Mouse (Mus musculus): Measurements from ENCODE around the gene P2rx6. TPM values are rescaled to one million over a fixed set of nuclear protein-coding genes. Genes with fewer than 3 reads are reported as not detected.
"Not testable (repeated sequence)": the region's sequence is repeated elsewhere in the genome, so short reads cannot be mapped to it uniquely, and the experiment has no call there.

The P2rx6 gene
- total RNA-seq, 2 experiments from 2014 or later: 0.13 to 0.19 TPM

DNA sequence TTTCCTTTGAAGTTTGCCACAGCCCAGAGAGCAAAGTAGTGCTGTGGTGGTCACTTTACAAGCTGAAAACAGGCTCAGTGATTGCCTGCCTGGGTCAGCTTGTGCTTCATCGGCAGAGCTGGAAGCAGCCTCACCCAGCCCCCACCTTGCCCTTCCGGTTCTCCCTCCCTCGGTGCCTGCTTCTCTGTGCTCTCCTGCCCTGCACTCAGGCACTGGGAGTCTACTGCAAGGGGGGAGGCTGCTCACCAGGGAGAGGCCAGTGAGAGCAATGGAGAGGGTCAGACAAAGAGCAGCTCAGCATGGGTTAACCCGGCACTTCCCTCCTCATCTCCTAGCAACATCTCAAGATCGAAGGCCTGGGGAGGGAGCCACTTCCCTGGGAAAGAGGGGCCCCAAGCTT, 2.9 kb upstream of the P2rx6 start:
- intact Hi-C loops (cut with DNase I): loop anchor here (2.0 to 5.0 kb wide), 2 partner anchors 52 to 253 kb away; no protein-coding TSS in a partner anchor
- no peak for DNase-seq (ENCODE audit: low spot score in 2 of 2)

- intact Hi-C loops (cut with DNase I): loop anchor here (2.0 to 5.0 kb wide), 2 partner anchors 51 to 253 kb away; no protein-coding TSS in a partner anchor
- no peak for DNase-seq (ENCODE audit: low spot score in 2 of 2)
These were observed 2.2 kb upstream of the P2rx6 start for GRCm38 (mm10) chr16:17559396-17560027.

DNA sequence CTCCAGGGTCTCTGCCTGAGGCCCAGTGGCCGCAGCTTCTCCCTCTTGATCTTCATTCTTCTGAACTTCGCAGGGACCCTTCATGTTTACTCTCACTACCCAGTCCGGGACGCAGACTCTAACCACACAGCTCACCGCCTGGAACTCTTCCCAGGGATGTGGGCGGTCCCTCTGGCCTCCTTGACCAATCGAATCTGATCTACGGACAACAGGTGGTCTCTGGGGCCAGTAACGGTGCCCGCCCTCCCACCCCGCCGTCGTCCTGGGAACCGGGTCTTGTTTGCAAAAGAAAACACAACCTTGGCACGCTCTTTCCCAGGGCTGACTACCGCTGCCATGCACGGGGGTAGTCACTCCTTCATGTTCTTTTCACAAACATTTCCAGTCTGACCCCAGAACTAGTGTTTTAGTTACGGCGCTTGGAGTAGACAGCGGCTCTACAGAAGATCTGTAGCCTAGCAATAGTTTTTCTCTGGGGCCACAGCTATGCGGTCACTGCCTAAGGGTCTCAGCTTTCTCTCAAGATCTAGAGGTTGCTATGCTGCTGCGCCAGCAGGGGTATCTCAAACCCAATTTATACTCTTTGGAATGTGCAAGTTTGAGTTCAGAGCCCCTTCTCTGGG, 446 bp upstream of the P2rx6 start, which contains the start of gene Lrrc74b:
Lrrc74b (minus strand) TSS at position 120 of the 623 bp plus-strand sequence.
- intact Hi-C loops (cut with DNase I): no loop called here
- peak in 1 of 2 experiments; percentile 80 for DNase-seq (ENCODE audit: low spot score in 2 of 2)

DNA sequence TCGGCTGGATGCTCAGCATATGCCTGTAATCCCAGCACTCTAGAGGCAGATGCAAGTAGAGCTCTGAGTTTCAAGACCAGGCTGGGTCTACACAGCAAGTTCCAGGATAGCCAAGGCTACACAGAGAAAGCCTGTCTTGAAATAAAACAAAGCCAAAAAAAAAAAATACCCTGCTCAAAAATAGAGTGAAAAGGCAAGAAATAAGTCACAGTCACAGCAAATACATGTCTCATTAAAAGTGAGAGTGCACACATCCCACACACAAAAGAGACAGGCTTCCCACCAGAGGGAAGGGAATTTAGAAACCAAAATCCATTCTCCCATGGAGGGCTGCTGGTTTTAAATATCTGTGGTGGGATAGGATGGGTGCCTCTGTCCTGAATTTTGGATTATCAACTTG, 1.9 kb downstream of the P2rx6 start:
- intact Hi-C loops (cut with DNase I): loop anchor here (2.0 kb wide), 1 partner anchor 55 kb away; the partner anchor contains the start of gene Smpd4
- no peak for DNase-seq (ENCODE audit: low spot score in 2 of 2)

DNA sequence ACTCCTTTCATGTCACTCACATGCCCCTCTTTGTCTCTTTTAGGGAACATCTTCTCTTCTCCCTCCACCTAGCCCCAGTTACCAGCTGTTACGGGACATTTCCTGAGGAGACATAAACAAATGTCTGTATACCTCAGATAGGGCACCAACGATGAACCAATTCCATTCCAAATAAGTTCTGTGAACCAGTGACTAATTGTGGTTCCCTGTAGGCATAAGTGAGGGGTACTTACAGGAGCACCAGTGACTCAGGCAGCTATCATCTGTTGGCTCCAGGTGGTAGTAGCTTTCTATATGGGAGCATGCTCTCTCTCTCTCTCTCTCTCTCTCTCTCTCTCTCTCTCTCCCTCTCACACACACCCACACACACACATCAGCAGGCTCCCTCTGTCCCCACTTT, 2.5 kb downstream of the P2rx6 start:
- DNase-seq (ENCODE audit: low spot score in 2 of 2): no peak
- intact Hi-C loops (cut with DNase I): no loop called here

DNA sequence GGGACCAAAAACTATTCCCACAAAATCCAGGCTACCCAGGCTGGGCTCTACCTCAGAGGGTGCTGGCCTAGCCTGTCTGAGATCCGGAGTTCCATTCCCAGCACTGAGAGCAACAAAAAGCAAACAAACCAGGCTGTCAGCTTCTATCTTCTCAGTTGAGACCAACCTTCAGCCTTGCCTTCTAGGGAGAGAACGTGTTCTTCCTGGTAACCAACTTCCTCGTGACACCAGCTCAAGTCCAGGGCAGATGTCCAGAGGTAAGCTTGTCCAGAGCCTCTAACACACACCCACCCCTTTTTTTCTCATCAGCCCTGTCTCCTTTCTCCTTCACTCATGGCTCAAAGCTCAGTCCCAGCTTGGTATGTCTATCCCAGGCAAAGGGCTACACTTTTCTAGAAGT, 3.1 kb downstream of the P2rx6 start:
- intact Hi-C loops (cut with DNase I): no loop called here
- DNase-seq (ENCODE audit: low spot score in 2 of 2): no peak

DNA sequence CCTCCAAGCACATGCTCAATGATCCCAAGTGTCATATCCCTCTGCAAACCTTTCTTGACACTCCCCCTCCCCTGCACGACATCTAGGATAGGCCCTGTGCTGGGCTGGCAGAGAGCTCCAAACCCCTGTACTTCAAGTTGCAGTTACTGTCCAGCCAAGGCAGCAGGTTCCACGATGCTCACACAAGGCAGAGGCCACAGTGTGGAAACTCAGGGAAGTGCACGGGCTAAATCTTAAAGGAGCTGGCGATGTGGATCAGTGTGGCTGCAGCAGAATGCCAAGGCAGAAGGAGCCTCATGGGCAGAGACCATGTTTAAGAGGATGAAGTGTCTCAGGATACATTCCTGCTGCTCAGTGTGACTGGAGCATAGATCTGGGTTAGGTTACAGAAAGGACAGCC, 4.5 kb downstream of the P2rx6 start:
- intact Hi-C loops (cut with DNase I): no loop called here
- no peak for DNase-seq (ENCODE audit: low spot score in 2 of 2)

GRCm38 (mm10) chr16:17575870-17576824, 14.5 kb downstream of the P2rx6 start:
- intact Hi-C loops (cut with DNase I): no loop called here
- DNase-seq (ENCODE audit: low spot score in 2 of 2): peak; percentile 79 to 83

DNA sequence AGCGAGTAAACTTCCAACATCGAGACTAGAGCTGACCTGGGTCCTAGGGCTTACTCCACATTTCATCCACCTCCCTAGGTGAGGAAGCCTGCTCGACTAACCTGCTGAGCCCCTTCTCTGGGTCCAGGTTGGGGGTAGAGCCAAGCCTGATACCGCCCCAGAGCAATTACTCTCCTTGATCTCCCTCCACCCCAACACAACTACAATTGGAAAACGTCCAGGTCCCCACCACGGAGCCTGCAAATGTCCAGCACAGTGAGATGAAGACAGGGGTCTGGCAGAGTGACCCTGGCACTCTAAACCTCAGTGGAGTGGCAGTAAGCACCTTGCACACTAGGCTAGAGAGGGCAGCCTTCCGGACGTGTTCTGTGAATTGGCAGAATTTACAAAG, 15.1 kb downstream of the P2rx6 start:
- DNase-seq (ENCODE audit: low spot score in 2 of 2): no peak
- intact Hi-C loops (cut with DNase I): no loop called here

DNA sequence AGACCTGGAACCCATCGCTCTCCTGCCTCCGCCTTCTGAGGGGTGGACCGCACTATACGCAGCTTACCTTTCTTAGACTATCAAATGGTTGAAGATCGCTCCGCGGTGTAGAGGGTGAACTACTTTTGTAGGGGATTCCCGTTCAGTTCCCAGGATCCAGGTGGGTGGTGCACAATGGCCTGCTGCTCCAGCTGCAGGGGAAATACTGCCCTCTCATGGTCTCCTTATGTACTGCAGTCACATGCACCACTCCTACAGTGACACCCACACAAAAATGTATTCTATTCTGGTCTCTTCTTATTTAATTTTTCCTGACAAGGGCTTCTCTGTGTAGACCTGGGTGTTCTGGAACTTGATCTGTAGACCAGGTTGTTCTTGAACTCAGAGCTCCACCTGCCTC, 21.4 kb downstream of the P2rx6 start, which contains the start of gene Slc7a4:
Slc7a4 (minus strand) TSS at position 151 of the 400 bp plus-strand sequence.
- DNase-seq (ENCODE audit: low spot score in 2 of 2): no peak
- intact Hi-C loops (cut with DNase I): no loop called here

DNA sequence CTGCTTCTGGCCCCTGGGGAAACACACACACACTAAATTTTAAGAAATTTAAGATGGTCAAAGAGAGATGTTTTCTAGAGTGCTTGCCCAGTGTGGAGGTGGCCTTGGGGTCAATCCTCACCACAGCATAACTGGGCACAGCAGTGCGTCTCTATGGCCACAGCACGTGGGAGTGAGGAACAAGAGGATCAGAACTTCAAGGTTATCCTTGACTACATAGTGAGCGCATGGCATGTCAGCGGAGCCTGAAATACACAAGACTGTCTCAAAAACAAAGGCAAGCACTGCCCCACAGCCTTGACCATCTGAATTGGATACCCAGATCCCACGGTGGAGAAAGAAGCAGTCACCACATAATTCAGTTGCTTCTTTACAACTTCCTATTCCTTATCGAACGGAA, 22.9 kb downstream of the P2rx6 start:
- no peak for DNase-seq (ENCODE audit: low spot score in 2 of 2)
- intact Hi-C loops (cut with DNase I): no loop called here

DNA sequence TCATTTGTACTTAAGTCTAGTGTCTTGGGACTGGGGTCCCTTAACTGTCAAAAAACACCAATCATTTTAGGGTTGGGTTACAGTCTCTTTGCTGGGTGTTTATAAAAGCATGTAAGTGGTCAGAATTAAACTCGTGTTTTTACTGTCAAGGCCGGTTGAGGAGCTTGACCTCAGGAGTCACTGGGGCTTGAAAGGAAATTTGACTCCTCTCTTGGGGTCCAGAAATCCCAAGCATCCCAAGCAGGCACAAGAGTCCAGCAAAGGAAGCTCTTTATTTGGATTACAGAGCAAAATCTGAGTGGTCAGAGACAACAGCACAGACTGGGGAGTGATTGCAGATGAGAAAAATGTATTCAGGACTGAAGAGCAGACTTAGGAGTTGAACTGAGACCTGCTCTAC, 29.0 kb downstream of the P2rx6 start:
- intact Hi-C loops (cut with DNase I): no loop called here
- DNase-seq (ENCODE audit: low spot score in 2 of 2): no peak

- DNase-seq (ENCODE audit: low spot score in 2 of 2): no peak
- intact Hi-C loops (cut with DNase I): no loop called here
These were observed 39.4 kb downstream of the P2rx6 start for GRCm38 (mm10) chr16:17600944-17601562.

- intact Hi-C loops (cut with DNase I): no loop called here
- DNase-seq (ENCODE audit: low spot score in 2 of 2): no peak
These were observed 43.3 kb downstream of the P2rx6 start for GRCm38 (mm10) chr16:17604941-17605340.

- intact Hi-C loops (cut with DNase I): no loop called here
- DNase-seq (ENCODE audit: low spot score in 2 of 2): no peak
These were observed 44.0 kb downstream of the P2rx6 start for GRCm38 (mm10) chr16:17605684-17606083.

- intact Hi-C loops (cut with DNase I): loop anchor here (2.0 kb wide), 1 partner anchor 53 kb away; no protein-coding TSS in a partner anchor
These were observed 49.7 kb downstream of the P2rx6 start for GRCm38 (mm10) chr16:17611383-17611782.

DNA sequence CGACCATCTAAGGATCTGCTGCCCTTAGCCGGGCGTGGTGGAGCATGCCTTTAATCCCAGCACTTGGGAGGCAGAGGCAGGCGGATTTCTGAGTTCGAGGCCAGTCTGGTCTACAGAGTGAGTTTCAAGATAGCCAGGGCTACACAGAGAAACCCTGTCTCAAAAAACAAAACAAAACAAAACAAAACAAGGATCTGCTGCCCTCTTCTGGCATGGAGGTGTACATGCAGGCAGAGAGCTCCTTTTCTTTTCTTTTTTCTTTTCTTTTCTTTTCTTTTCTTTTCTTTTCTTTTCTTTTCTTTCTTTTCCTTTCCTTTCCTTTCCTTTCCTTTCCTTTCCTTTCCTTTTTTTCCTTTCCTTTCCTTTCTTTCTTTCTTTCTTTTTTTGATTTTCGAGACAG, 53.1 kb downstream of the P2rx6 start:
- DNase-seq (ENCODE audit: low spot score in 2 of 2); intact Hi-C loops (cut with DNase I): not testable (repeated sequence)

More at GRCm38 (mm10) chr16:17611383-17611782, 49.7 kb downstream of the P2rx6 start:
- DNase-seq (ENCODE audit: low spot score in 2 of 2): peak in 1 of 2 experiments; percentile 34

DNA sequence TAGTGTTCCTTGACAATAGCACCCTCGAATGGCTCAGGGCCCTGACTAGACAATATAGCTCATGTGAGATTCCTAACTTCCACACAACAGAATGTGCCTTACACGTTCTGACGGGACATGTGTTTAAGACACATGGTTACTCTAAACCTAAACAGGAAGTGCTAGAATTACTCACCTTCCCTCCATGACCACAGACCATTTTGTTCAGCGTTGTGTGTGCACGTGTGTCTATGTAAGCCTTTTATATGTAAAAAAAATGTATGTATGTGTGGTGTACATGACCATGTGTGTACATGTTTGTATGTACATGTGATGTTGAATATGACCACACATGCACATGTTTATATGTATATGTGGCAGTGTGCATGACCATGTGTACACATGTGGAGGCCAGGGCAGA, 54.5 kb downstream of the P2rx6 start:
- intact Hi-C loops (cut with DNase I): no loop called here
- DNase-seq (ENCODE audit: low spot score in 2 of 2): no peak

DNA sequence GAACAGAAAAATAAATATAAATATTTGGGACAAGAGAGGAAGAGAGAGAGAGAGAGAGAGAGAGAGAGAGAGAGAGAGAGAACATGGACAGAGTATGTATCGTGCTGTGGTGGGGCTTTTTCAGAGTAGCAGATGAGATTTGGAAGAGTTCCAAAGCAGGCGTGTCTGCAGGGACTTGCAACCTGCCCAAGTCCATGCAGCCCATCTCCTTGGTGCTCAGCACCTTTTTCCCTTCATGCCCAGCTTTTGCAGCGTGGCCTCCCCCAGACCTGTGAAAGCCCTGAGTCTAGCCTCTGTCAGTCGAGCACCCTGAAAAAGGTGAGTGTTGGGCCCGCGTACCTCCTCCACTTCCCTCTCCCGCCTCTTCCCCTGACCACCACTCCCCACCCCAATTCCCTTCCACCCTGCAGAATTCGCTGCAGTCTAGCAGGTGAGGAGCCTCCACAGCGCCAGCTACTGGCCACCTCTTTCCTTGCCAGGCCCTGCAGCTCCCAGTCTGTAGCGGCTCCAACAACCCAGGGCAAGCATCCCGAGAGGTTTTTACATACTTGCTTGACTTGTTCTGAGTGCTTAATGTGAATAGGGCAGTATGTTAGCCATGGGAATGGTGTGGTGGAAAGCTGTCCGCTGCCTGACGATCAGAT, 56.4 kb downstream of the P2rx6 start:
- intact Hi-C loops (cut with DNase I): loop anchor here (2.0 kb wide), 1 partner anchor 55 kb away; no protein-coding TSS in a partner anchor
- peak; percentile 47 to 60 for DNase-seq (ENCODE audit: low spot score in 2 of 2)
